Mouse (Mus musculus): ENCODE results near the gene Spns2.

DNA sequence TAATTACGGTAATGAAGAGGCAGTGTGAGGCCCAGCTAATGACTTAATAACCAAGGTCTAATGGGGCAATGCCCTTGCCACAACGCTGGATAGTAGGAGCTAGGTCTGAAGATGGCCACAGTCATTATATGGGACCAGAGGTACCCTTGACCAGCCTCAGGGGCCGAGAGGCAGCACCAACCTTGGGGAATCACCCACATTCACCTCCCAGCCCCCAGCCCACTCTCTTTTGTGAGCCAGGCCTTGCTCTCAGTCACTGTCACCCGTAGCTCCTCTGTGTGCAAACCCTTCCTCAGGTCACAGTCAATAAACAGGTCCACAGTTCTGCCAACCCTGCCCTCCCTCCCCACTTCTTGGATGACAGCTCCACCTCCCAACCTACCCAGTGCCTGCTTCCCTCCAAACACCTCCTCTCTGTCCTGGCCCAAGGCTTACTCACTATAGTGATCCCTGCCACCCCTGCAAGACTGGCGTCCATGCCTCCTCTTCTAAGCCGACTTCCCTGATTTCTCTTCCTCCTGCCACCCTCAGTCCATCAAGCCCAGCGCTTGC, 13.6 kb downstream of the Spns2 start:
- TF ChIP-seq CTCF (IDR thresholded peaks at IDR 0.05) (no peak), EP300 (IDR thresholded peaks at IDR 0.05) (no peak)

Data from lung, postnatal 0 days (tissue).